Mouse (Mus musculus) liver, postnatal 0 days (tissue): ENCODE measurements around the gene Map9. TPM values are rescaled to one million over a fixed set of nuclear protein-coding genes. Genes with fewer than 3 reads are reported as not detected.

Source experiments
- ATAC-seq: fragments of 200-750 bp; cut with Nextera tagmentation; 2 replicates; pipeline ENCODE4 v1.8.0; 2017; ENCODE audit warnings: mild to moderate bottlenecking, moderate library complexity
- DNase-seq: peaks from one replicate; pipeline ENCODE4 v3.0.0-alpha.2; 2016
- H3K27ac ChIP-seq: fragments of 300-500 bp; sonication (generic); 2 replicates; pipeline ENCODE4 v1.5.1; 2014; ENCODE audit warnings: antibody characterized with exemption, moderate library complexity, mild to moderate bottlenecking, low read depth
- H3K27me3 ChIP-seq: fragments of 300-500 bp; sonication (generic); 2 replicates; pipeline ENCODE4 v1.6.1; 2014; ENCODE audit warnings: low read length, control low read depth, mixed read lengths; ENCODE audit not compliant: insufficient read depth
- H3K36me3 ChIP-seq: fragments of 300-500 bp; sonication (generic); replicated peaks from 2 replicates; pipeline ENCODE4 v1.6.1; 2014; ENCODE audit warnings: mild to moderate bottlenecking, control low read depth, low read length, moderate library complexity, mixed read lengths; ENCODE audit not compliant: insufficient read depth
- H3K4me1 ChIP-seq: fragments of 300-500 bp; sonication (generic); 2 replicates; pipeline ENCODE4 v1.6.1; 2014; ENCODE audit warnings: antibody characterized with exemption, mild to moderate bottlenecking, control low read depth; ENCODE audit not compliant: insufficient read depth
- H3K4me2 ChIP-seq: fragments of 300-500 bp; sonication (generic); 2 replicates; pipeline ENCODE4 v1.6.1; 2014; ENCODE audit warnings: low read depth, mild to moderate bottlenecking, low read length, moderate library complexity, mixed read lengths
- H3K4me3 ChIP-seq: fragments of 300-500 bp; sonication (generic); 2 replicates; pipeline ENCODE4 v1.5.1; 2014; ENCODE audit warnings: low read depth, low read length
- H3K9ac ChIP-seq: fragments of 300-500 bp; sonication (generic); replicated peaks from 2 replicates; pipeline ENCODE4 v1.6.1; 2014; ENCODE audit warnings: mild to moderate bottlenecking, moderate library complexity
- H3K9me3 ChIP-seq: fragments of 300-500 bp; sonication (generic); 2 replicates; pipeline ENCODE4 v1.6.1; 2016; ENCODE audit warnings: mild to moderate bottlenecking, control low read depth, low read length, mixed read lengths
- CTCF ChIP-seq: sonication (generic); IDR thresholded peaks from 2 replicates; pipeline ENCODE4 v1.5.1; 2016; ENCODE audit warnings: antibody characterized with exemption, low read depth
- EP300 ChIP-seq: IDR thresholded peaks from 2 replicates; pipeline ENCODE4 v1.6.1; 2016; ENCODE audit warnings: antibody characterized with exemption, low read depth, mild to moderate bottlenecking
- WGBS: fragments of 180-500 bp; shearing (Covaris S2); extraction: QIAGEN DNeasy Blood & Tissue Kit; methylation state at CpG from one replicate; pipeline ENCODE4 v1.1.7; 2014; ENCODE audit not compliant: insufficient replicate concordance; 5-methylcytosine and 5-hydroxymethylcytosine counted together
- polyA plus RNA-seq: library from polyadenylated mRNA; unstranded; fragments of >200 nt; fragmentation: Nextera tagmentation; extraction: Ambion mirVana; gene quantifications from 2 replicates; pipeline ENCODE4 v1.2.1, GENCODE M21; 2015

The Map9 gene
- polyA plus RNA-seq, 1 experiment from 2014 or later: 0.05 TPM

DNA sequence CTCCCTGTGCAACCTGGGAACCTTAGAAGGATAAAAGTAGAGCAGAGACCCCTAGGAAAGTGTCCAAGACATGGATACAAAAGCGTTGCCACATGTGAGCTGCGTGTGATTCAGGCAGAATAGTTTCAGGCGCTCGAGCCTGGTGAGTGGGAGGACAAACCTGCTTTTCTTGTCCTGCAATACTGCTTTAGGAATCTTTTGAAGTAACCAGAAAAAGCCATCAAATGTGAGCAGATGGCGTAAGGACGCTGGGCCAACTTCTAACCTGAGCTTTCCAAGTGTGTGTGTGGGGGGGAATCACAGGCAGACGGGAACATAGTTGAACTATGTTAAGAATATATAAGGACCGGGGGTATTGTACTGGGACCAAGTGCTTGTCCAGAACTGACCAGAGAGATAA lies 6.7 kb downstream of the Map9 start:
- H3K27ac ChIP-seq: no peak overlapping the region
- TF ChIP-seq EP300 (no peak), CTCF (no peak)
- ATAC-seq: no peak

DNA sequence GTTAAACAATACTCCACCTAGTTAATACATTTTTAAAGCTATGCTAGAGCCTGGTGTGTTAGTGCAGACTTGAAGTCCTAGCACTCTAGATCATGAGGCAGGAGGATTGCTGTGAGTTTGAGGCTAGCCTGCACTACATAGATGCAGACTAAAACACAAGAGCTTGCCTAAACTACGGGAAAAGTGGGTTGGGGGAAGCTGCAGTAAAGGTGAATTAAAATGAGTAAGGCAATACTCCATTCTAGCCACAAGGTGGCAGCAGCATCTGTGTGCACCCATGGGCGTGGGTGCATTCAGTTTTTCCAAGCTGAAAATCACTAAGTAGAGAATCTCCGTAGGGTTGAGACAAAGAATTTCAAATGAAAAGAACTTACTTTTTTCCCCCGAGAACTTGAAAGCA lies 7.1 kb downstream of the Map9 start:
- no peak overlapping the region for H3K4me3 ChIP-seq
- 33% methylated on average over 4 of the region's 4 CpGs for WGBS
- no peak for ATAC-seq
- H3K9ac ChIP-seq: no peak overlapping the region
- no peak overlapping the region for H3K4me2 ChIP-seq
- H3K27ac ChIP-seq: no peak overlapping the region
- H3K27me3 ChIP-seq: no peaks in the 10 kb centered on the region
- no peaks in the 10 kb centered on the region for H3K36me3 ChIP-seq
- no peak for DNase-seq
- no peaks in the 10 kb centered on the region for H3K9me3 ChIP-seq
- no peaks in the 10 kb centered on the region for H3K4me1 ChIP-seq
- TF ChIP-seq CTCF (peak; percentile 85), EP300 (no peak)

More for the DNA sequence above, 6.7 kb downstream of the Map9 start:
- H3K9me3 ChIP-seq: no peaks in the 10 kb centered on the region
- DNase-seq: no peak
- no peaks in the 10 kb centered on the region for H3K4me1 ChIP-seq
- no peak overlapping the region for H3K4me2 ChIP-seq
- no peak overlapping the region for H3K4me3 ChIP-seq
- 74% methylated on average over 8 of the region's 8 CpGs for WGBS
- no peaks in the 10 kb centered on the region for H3K36me3 ChIP-seq
- H3K9ac ChIP-seq: no peak overlapping the region
- no peaks in the 10 kb centered on the region for H3K27me3 ChIP-seq

DNA sequence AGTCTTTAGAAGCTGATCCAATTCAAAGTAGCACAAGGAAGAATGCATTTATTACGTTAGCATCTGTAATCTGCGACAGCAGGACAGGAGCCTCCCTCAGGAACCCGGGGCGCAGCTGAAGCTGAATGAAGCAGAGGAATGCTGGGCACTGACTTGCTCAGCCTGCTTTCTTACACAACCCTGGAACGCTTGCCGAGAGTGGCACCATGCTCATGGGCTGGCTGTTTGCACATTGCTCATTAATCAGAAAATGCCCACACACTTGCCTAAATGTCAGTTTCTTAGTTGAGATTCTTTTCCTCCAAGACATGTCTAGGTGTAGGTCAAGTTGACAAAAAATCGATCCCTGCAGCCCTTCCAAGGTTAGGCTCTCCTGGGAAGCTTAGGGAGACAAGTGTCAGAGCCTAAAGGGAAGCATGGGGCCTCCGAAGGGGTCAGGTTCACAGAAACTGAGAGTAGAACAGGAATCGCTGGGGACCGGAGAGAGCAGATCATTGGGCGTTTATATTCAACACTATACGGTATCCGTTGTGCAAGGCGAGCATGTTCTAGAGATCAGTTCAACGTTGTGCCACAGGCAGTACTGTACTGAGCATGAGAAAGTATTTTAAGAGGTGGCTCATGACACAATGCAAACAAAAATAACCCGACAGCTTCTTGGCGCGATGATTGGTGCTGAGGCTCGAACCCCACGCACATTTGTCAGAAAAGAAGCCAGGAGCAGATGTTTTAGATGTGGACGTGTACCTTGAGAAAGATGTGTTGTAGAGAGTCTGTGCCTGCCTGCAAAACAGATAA lies 11.4 kb downstream of the Map9 start:
- Histone ChIP-seq H3K4me3 (no peak overlapping the region), H3K36me3 (no peaks in the 10 kb centered on the region), H3K9me3 (no peaks in the 10 kb centered on the region), H3K27ac (no peak overlapping the region), H3K27me3 (no peaks in the 10 kb centered on the region), H3K4me2 (no peak overlapping the region), H3K9ac (no peak overlapping the region), H3K4me1 (no peaks in the 10 kb centered on the region)
- no peak for ATAC-seq
- TF ChIP-seq CTCF (no peak), EP300 (no peak)
- DNase-seq: no peak
- 75% methylated on average over 21 of the region's 21 CpGs for WGBS

DNA sequence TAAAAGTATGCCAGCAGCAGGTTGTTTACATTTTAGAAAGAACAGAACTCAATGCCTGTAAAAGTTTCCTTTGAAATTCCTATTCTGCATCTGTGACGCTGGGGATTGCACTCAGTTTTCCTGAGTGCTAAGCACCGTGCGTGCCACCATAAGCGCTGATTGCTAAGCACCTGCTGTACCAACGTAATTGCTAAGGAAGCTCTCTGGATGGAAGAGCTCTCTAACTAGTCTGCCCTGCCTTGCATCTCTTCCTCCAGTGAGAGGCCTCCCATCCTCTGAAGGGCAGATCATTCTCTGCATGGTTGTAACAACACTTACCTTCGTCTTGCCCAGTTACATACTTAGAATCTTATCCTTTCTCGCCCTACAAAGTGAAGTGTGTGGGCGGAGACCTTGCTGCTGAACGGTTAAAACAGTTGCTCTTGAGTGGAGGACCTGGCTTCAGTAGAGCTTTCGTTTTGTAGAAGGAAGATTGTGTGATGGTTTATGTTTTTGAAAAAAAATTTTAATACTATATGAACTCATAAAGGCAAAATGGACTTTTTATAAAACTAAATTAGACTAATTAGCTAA lies 12.7 kb downstream of the Map9 start:
- TF ChIP-seq EP300 (no peak), CTCF (no peak)
- no peak for ATAC-seq
- no peaks in the 10 kb centered on the region for H3K9me3 ChIP-seq
- WGBS: 77% methylated on average over 10 of the region's 10 CpGs
- H3K27me3 ChIP-seq: no peaks in the 10 kb centered on the region
- H3K4me1 ChIP-seq: no peaks in the 10 kb centered on the region
- H3K4me2 ChIP-seq: no peak overlapping the region
- no peak overlapping the region for H3K27ac ChIP-seq
- H3K36me3 ChIP-seq: no peaks in the 10 kb centered on the region
- no peak overlapping the region for H3K9ac ChIP-seq
- no peak for DNase-seq
- no peak overlapping the region for H3K4me3 ChIP-seq

DNA sequence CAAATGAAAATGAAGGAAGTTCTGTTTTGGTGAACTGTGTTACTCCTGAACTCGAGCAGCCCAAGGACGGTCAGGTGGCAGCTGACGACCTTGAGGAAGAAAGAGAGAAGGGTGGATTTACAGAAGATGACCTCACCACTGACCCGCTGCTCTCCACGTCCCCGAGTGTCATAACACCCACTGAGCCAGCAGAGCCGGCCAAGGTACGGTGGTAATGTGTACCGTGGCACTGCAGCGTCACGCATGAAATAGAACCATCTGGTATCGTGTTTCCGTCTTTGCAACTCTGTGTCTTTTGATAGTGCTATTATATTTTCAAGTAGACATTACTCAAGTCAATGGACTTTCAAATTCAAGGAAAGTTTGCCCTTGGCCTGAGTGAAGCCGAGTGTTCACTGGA lies 19.1 kb downstream of the Map9 start:
- Histone ChIP-seq H3K36me3 (no peaks in the 10 kb centered on the region), H3K9me3 (no peaks in the 10 kb centered on the region), H3K4me3 (no peak overlapping the region), H3K27ac (no peak overlapping the region), H3K4me2 (no peak overlapping the region), H3K4me1 (no peaks in the 10 kb centered on the region), H3K9ac (no peak overlapping the region), H3K27me3 (no peaks in the 10 kb centered on the region)
- no peak for DNase-seq
- no peak for ATAC-seq
- no peak for TF ChIP-seq EP300
- no peak for TF ChIP-seq CTCF
- 78% methylated on average over 14 of the region's 14 CpGs for WGBS

DNA sequence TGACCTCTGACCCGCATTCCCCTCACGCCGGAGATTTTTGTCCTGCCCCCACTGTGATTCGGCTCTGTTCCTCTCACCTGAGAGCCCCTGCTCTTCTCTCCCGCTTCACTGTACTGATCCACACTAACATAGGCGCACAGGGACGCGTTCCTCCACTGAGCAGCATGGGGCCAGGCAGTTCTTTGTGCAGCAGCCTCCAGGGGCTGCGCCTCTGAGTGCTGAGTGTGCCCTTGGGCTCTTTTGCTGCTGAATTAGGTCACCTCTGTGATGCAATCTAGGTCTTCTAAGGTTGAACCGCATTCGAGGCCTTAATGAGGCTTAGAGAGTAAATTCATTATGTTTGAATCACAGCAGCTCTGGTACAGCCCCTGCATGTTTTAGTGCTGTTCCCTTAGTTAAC lies 24.5 kb downstream of the Map9 start:
- Histone ChIP-seq H3K27me3 (no peaks in the 10 kb centered on the region), H3K9ac (no peak overlapping the region), H3K9me3 (no peaks in the 10 kb centered on the region), H3K4me2 (no peak overlapping the region), H3K4me1 (no peaks in the 10 kb centered on the region), H3K36me3 (no peaks in the 10 kb centered on the region), H3K4me3 (no peak overlapping the region), H3K27ac (no peak overlapping the region)
- ATAC-seq (no peak), DNase-seq (no peak)
- WGBS: 75% methylated on average over 11 of the region's 11 CpGs
- TF ChIP-seq EP300: no peak
- no peak for TF ChIP-seq CTCF
